Mouse (Mus musculus): ENCODE results near the gene Tmem175. TPM values are rescaled to one million over a fixed set of nuclear protein-coding genes. Genes with fewer than 3 reads are reported as not detected.

The Tmem175 gene
- polyA plus RNA-seq, 1 experiment from 2014 or later = 12.9 TPM

Other genes starting within 250 kb of the Tmem175 start
- gene Pde6b, start 241.4 kb upstream of the Tmem175 start, polyA plus RNA-seq (2015; fragmentation: Nextera tagmentation; extraction: Ambion mirVana) = 0.07 and 0.15 TPM in 2 replicates
- gene Atp5k, start 195.3 kb upstream of the Tmem175 start, polyA plus RNA-seq (2015; fragmentation: Nextera tagmentation; extraction: Ambion mirVana) = 328 and 358 TPM in 2 replicates
- 0.07 and 0.15 TPM in 2 replicates for gene Mfsd7a, start 180.9 kb upstream of the Tmem175 start, polyA plus RNA-seq (2015; fragmentation: Nextera tagmentation; extraction: Ambion mirVana)
- gene Pcgf3, start 168.5 kb upstream of the Tmem175 start, polyA plus RNA-seq (2015; fragmentation: Nextera tagmentation; extraction: Ambion mirVana) = 5.7 and 7.8 TPM in 2 replicates
- gene Cplx1, start 79.7 kb upstream of the Tmem175 start, polyA plus RNA-seq (2015; fragmentation: Nextera tagmentation; extraction: Ambion mirVana) = 0.06 and 0.09 TPM in 2 replicates
- gene Gak, start within 50 bp of the Tmem175 start, polyA plus RNA-seq (2015; fragmentation: Nextera tagmentation; extraction: Ambion mirVana) = 23.1 and 33.3 TPM in 2 replicates
- 3.4 and 3.8 TPM in 2 replicates for gene Idua, start 30.6 kb downstream of the Tmem175 start, polyA plus RNA-seq (2015; fragmentation: Nextera tagmentation; extraction: Ambion mirVana)
- 2.9 and 3.6 TPM in 2 replicates for gene Dgkq, start 39.9 kb downstream of the Tmem175 start, polyA plus RNA-seq (2015; fragmentation: Nextera tagmentation; extraction: Ambion mirVana)
- 12.0 and 12.7 TPM in 2 replicates for gene Slc26a1, start 45.8 kb downstream of the Tmem175 start, polyA plus RNA-seq (2015; fragmentation: Nextera tagmentation; extraction: Ambion mirVana)
- gene Fgfrl1, start 62.6 kb downstream of the Tmem175 start, polyA plus RNA-seq (2015; fragmentation: Nextera tagmentation; extraction: Ambion mirVana) = 7.5 and 8.8 TPM in 2 replicates
- 4.1 and 4.7 TPM in 2 replicates for gene Rnf212, start 145.2 kb downstream of the Tmem175 start, polyA plus RNA-seq (2015; fragmentation: Nextera tagmentation; extraction: Ambion mirVana)
- gene Tmed11, start 165.6 kb downstream of the Tmem175 start, polyA plus RNA-seq (2015; fragmentation: Nextera tagmentation; extraction: Ambion mirVana) = not detected in 2 replicates
- not detected in 2 replicates for gene Vmn2r8, start 179.1 kb downstream of the Tmem175 start, polyA plus RNA-seq (2015; fragmentation: Nextera tagmentation; extraction: Ambion mirVana)
- not detected in 2 replicates for gene Vmn2r9, start 222.8 kb downstream of the Tmem175 start, polyA plus RNA-seq (2015; fragmentation: Nextera tagmentation; extraction: Ambion mirVana)

Data from liver, embryonic 13.5 days (tissue).